Mouse (Mus musculus) heart, embryonic 16.5 days (tissue): ENCODE results near the gene Sbf1. TPM values are rescaled to one million over a fixed set of nuclear protein-coding genes. Genes with fewer than 3 reads are reported as not detected.

Source experiments
- ATAC-seq: fragments of 200-750 bp; cut with Nextera tagmentation; replicated peaks from 2 replicates; pipeline ENCODE4 v1.8.0; 2017; ENCODE audit warnings: moderate number of reproducible peaks; ENCODE audit not compliant: insufficient read depth, low FRiP score; ENCODE audit errors: extremely low read depth
- H3K27ac ChIP-seq: fragments of 300-500 bp; sonication (generic); 2 replicates; pipeline ENCODE4 v1.5.1; 2014; ENCODE audit warnings: mild to moderate bottlenecking, low read length, control low read depth, moderate library complexity
- H3K27me3 ChIP-seq: fragments of 300-500 bp; sonication (generic); 2 replicates; pipeline ENCODE4 v1.6.1; 2014; ENCODE audit warnings: low read length, mixed read lengths; ENCODE audit not compliant: control insufficient read depth, insufficient read depth
- H3K36me3 ChIP-seq: fragments of 300-500 bp; sonication (generic); 2 replicates; pipeline ENCODE4 v1.6.1; 2014; ENCODE audit not compliant: control insufficient read depth, insufficient read depth
- H3K4me1 ChIP-seq: fragments of 300-500 bp; sonication (generic); 2 replicates; pipeline ENCODE4 v1.6.1; 2014; ENCODE audit warnings: low read length, mixed read lengths; ENCODE audit not compliant: control insufficient read depth, insufficient read depth
- H3K4me2 ChIP-seq: fragments of 300-500 bp; sonication (generic); 2 replicates; pipeline ENCODE4 v1.6.1; 2014; ENCODE audit warnings: low read depth, mild to moderate bottlenecking, control low read depth, low read length
- H3K4me3 ChIP-seq: fragments of 300-500 bp; sonication (generic); 2 replicates; pipeline ENCODE4 v1.5.1; 2014; ENCODE audit warnings: mild to moderate bottlenecking, control low read depth, low read length
- H3K9ac ChIP-seq: fragments of 300-500 bp; sonication (generic); 2 replicates; pipeline ENCODE4 v1.6.1; 2014; ENCODE audit warnings: low read length, control low read depth
- H3K9me3 ChIP-seq: fragments of 300-500 bp; sonication (generic); replicated peaks from 2 replicates; pipeline ENCODE4 v1.6.1; 2016; ENCODE audit warnings: low read length; ENCODE audit not compliant: control insufficient read depth
- WGBS: fragments of 180-500 bp; shearing (Covaris S2); extraction: QIAGEN DNeasy Blood & Tissue Kit; methylation state at CpG from one replicate; pipeline ENCODE4 v1.1.7; 2014; 5-methylcytosine and 5-hydroxymethylcytosine counted together
- polyA plus RNA-seq: library from polyadenylated mRNA; unstranded; fragments of >200 nt; fragmentation: Nextera tagmentation; extraction: Ambion mirVana; gene quantifications from 2 replicates; pipeline ENCODE4 v1.2.1, GENCODE M21; 2015

The Sbf1 gene
- polyA plus RNA-seq, 1 experiment from 2014 or later, result 43.0 TPM

DNA sequence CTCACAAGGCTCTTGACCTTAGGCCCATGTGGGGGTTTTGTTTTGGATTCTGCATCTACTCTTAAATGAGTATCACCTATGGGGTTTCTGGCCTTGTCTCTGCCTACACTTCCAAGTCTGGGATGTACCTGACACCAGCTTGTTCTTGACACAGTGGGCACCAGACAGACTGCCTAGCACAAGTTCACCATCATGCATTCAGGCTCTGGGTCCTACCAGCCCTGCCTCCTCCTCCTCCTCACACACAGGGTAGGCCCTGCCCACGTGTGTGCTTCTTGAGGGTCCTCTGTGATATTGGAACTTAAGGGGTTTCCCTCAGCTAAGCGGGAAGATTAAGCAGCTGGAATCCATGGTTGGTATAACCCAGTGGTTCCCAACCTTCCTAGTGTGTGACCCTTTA is 31.0 kb downstream of the Sbf1 start:
- no peak overlapping the region for H3K27ac ChIP-seq
- 86% methylated on average over 2 of the region's 2 CpGs for WGBS
- H3K4me3 ChIP-seq, result no peak overlapping the region
- ATAC-seq, result no peak
- no peaks in the 10 kb centered on the region for H3K9me3 ChIP-seq
- H3K27me3 ChIP-seq, result no peaks in the 10 kb centered on the region
- no peak overlapping the region for H3K9ac ChIP-seq
- 0 out of 2 replicates have a peak, but pooled peaks cover 7% of the 10 kb centered on the region for H3K4me1 ChIP-seq
- peaks cover 55% of the 10 kb centered on the region for H3K36me3 ChIP-seq
- no peak overlapping the region for H3K4me2 ChIP-seq

- H3K9ac ChIP-seq, result no peak overlapping the region
- no peaks in the 10 kb centered on the region for H3K9me3 ChIP-seq
- H3K4me2 ChIP-seq, result no peak overlapping the region
- no peak overlapping the region for H3K27ac ChIP-seq
- peaks cover 42% of the 10 kb centered on the region for H3K36me3 ChIP-seq
- WGBS, result 79% methylated on average over 6 of the region's 6 CpGs
- no peaks in the 10 kb centered on the region for H3K27me3 ChIP-seq
- ATAC-seq, result no peak
- H3K4me3 ChIP-seq, result no peak overlapping the region
- 0 out of 2 replicates have a peak, but pooled peaks cover 5% of the 10 kb centered on the region for H3K4me1 ChIP-seq
These were observed 32.6 kb downstream of the Sbf1 start for GRCm38 (mm10) chr15:89282546-89282945.

- Histone ChIP-seq H3K4me3 (no peak overlapping the region), H3K4me1 (no peaks in the 10 kb centered on the region), H3K27ac (no peak overlapping the region), H3K27me3 (no peaks in the 10 kb centered on the region), H3K36me3 (peaks cover 45% of the 10 kb centered on the region), H3K9ac (no peak overlapping the region), H3K4me2 (no peak overlapping the region), H3K9me3 (no peaks in the 10 kb centered on the region)
- no peak for ATAC-seq
- WGBS, result 90% methylated on average over 4 of the region's 4 CpGs
These were observed 37.7 kb downstream of the Sbf1 start for GRCm38 (mm10) chr15:89277366-89277765.

DNA sequence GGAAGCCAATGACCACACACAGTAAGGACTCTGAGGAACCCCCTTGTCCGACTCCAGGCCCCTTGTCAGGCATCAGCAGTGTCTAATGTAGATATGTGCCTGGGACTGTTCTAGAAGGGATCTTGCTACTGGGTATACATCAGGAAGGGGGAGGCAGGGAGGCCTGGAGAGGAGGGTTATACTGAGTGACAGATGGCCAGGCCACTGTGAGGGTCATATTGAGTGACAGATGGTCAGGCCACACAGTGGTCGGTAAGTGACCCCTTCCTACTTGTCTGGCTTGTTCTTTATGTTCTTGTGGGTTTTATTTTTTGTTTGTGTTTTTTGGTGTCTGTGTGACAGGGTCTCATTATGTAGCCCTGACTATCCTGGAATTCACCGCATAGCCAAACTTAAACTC is 39.6 kb downstream of the Sbf1 start:
- no peak for ATAC-seq
- Histone ChIP-seq H3K9ac (no peak overlapping the region), H3K36me3 (peaks cover 31% of the 10 kb centered on the region), H3K9me3 (no peaks in the 10 kb centered on the region), H3K27ac (no peak overlapping the region), H3K4me3 (no peak overlapping the region), H3K4me2 (no peak overlapping the region), H3K4me1 (no peaks in the 10 kb centered on the region), H3K27me3 (no peaks in the 10 kb centered on the region)
- WGBS, result 82% methylated on average over 3 of the region's 3 CpGs

DNA sequence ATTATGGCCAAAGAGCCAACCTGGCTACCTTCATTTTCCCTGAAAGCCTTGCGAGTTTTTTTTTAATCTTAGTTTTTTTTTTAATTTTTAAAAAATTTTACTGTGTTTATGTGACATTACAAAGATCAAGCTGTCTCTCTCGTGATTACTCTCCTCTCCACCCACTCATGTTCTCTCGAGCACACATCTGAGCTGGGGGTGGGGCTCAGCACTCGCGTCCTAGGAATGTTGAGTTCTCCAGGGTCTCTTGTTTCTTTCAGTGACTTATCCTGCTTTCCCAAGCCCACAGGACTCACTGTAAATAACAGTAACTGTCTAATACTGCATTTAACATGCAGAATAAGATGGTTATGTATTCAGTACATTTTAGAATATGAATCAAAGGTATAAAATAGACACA is 50.6 kb downstream of the Sbf1 start:
- Histone ChIP-seq H3K4me3 (no peak overlapping the region), H3K27me3 (no peaks in the 10 kb centered on the region), H3K27ac (no peak overlapping the region), H3K9me3 (no peaks in the 10 kb centered on the region), H3K4me2 (no peak overlapping the region), H3K4me1 (no peaks in the 10 kb centered on the region), H3K9ac (no peak overlapping the region), H3K36me3 (peaks cover 22% of the 10 kb centered on the region)
- 62% methylated on average over 5 of the region's 5 CpGs for WGBS
- ATAC-seq, result no peak

- Histone ChIP-seq H3K4me3 (no peak overlapping the region), H3K9ac (no peak overlapping the region), H3K36me3 (peaks cover 19% of the 10 kb centered on the region), H3K27ac (no peak overlapping the region), H3K4me1 (no peaks in the 10 kb centered on the region), H3K4me2 (no peak overlapping the region), H3K27me3 (no peaks in the 10 kb centered on the region), H3K9me3 (no peaks in the 10 kb centered on the region)
- 91% methylated on average over 5 of the region's 5 CpGs for WGBS
- no peak for ATAC-seq
These were observed 56.1 kb downstream of the Sbf1 start for GRCm38 (mm10) chr15:89258997-89259396.

- WGBS, result 84% methylated on average over 4 of the region's 4 CpGs
- H3K36me3 ChIP-seq, result peaks cover 22% of the 10 kb centered on the region
- no peak for ATAC-seq
These were observed 59.8 kb downstream of the Sbf1 start for GRCm38 (mm10) chr15:89255330-89255729.

DNA sequence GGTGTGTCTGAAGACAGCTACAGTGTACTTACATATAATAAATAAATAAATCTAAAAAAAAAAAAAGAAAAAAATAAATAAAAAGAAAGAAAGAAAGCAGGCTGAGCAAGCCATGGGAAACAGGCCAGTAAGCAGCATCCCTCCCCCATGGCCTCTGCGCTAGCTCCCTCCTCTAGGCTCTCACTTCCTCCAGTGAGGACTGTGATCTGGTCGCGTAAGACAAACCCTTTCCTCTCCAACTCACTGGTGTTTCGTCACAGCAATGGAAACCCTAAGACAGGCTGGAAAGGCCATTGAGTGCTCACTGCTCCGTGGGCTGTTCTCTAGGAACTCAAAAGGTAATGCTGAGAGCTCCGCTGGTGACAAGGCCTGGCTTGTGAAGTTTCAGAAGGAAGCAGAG is 66.0 kb downstream of the Sbf1 start:
- H3K27ac ChIP-seq, result no peak overlapping the region
- no peak overlapping the region for H3K4me2 ChIP-seq
- no peak overlapping the region for H3K9ac ChIP-seq
- H3K36me3 ChIP-seq, result peaks cover 13% of the 10 kb centered on the region; the same call in 1 of the 2 replicates
- H3K9me3 ChIP-seq, result no peaks in the 10 kb centered on the region
- ATAC-seq, result no peak
- WGBS, result 85% methylated on average over 6 of the region's 6 CpGs
- no peak overlapping the region for H3K4me3 ChIP-seq
- no peaks in the 10 kb centered on the region for H3K27me3 ChIP-seq
- H3K4me1 ChIP-seq, result no peaks in the 10 kb centered on the region

More at GRCm38 (mm10) chr15:89255330-89255729, 59.8 kb downstream of the Sbf1 start:
- H3K27me3 ChIP-seq, result no peaks in the 10 kb centered on the region
- H3K4me3 ChIP-seq, result no peak overlapping the region
- H3K9ac ChIP-seq, result no peak overlapping the region
- no peak overlapping the region for H3K27ac ChIP-seq
- no peaks in the 10 kb centered on the region for H3K4me1 ChIP-seq
- no peak overlapping the region for H3K4me2 ChIP-seq
- H3K9me3 ChIP-seq, result no peaks in the 10 kb centered on the region

- Histone ChIP-seq H3K4me2 (no peak overlapping the region), H3K9me3 (no peaks in the 10 kb centered on the region), H3K4me3 (no peak overlapping the region), H3K9ac (no peak overlapping the region), H3K36me3 (peaks cover 15% of the 10 kb centered on the region), H3K27ac (no peak overlapping the region), H3K4me1 (peaks cover 8% of the 10 kb centered on the region; the same call in 1 of the 2 replicates), H3K27me3 (no peaks in the 10 kb centered on the region)
- 68% methylated on average over 2 of the region's 2 CpGs for WGBS
- ATAC-seq, result no peak
These were observed 74.1 kb downstream of the Sbf1 start for GRCm38 (mm10) chr15:89241025-89241424.
